Mouse (Mus musculus) c-Kit-positive CD71-negative TER-119-negative erythroid progenitor cells, embryonic 14.5 days (primary cell): ENCODE results near the gene Bcl10.
A peak's percentile ranks its signal among the peaks of the same experiment; 100 is the strongest.
"Not testable (repeated sequence)": the region's sequence is repeated elsewhere in the genome, so short reads cannot be mapped to it uniquely, and the experiment has no call there.

ENCODE experiments used
- DNase-seq: peaks from one replicate; pipeline ENCODE4 v3.0.0-alpha.2; 2013; ENCODE audit warnings: low read depth

Gene Bcl10

GRCm38 (mm10) chr3:145913942-145914341 is 8.7 kb upstream of the Bcl10 start:
- DNase-seq, result not testable (repeated sequence)

GRCm38 (mm10) chr3:145916374-145916773 is 6.2 kb upstream of the Bcl10 start:
- no peak for DNase-seq

DNA sequence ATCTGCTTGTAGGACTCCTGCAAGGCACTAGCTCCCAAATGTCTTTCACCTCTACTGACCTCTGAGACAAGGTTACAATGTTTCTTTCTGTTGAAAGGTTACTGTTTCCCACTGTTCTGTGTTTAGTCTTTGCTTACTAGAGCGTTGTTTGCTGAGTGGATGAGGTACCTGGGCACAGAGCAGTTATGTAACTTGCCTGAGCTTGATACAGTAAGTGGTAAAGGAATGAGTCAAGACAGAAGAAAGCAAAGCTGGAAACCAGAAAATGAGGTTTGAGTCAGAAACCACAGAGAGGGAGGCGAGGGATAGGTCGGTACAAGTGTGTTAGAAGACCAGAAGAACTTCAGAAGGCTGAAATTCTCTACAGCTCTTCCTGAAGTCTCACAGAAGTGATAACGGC is 5.8 kb upstream of the Bcl10 start:
- no peak for DNase-seq

GRCm38 (mm10) chr3:145922971-145923370 is 367 bp downstream of the Bcl10 start:
- no peak for DNase-seq

GRCm38 (mm10) chr3:145923874-145924577 is 1.4 kb downstream of the Bcl10 start:
- DNase-seq, result peak; percentile 99

- no peak for DNase-seq
Observed at GRCm38 (mm10) chr3:145924649-145925337, 2.2 kb downstream of the Bcl10 start.

DNA sequence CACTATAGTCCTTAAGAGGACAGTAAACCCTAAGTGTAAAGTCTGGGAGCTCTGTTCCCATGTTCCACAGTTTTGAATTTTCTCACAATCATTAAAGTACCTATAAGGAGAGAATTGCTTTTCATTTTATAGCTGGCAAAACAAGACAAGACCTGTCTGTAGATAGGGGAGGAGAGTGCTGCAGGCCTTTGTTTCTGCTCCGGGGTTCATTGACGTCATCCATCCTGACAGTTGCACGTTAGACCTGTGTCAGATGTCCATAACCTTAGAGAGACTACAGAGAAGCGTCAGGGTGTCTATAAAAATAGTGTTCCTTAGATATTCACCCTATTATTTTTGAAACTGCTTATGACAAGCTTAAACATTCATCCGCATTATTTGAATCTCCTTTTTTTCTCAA is 2.9 kb downstream of the Bcl10 start:
- DNase-seq, result no peak

DNA sequence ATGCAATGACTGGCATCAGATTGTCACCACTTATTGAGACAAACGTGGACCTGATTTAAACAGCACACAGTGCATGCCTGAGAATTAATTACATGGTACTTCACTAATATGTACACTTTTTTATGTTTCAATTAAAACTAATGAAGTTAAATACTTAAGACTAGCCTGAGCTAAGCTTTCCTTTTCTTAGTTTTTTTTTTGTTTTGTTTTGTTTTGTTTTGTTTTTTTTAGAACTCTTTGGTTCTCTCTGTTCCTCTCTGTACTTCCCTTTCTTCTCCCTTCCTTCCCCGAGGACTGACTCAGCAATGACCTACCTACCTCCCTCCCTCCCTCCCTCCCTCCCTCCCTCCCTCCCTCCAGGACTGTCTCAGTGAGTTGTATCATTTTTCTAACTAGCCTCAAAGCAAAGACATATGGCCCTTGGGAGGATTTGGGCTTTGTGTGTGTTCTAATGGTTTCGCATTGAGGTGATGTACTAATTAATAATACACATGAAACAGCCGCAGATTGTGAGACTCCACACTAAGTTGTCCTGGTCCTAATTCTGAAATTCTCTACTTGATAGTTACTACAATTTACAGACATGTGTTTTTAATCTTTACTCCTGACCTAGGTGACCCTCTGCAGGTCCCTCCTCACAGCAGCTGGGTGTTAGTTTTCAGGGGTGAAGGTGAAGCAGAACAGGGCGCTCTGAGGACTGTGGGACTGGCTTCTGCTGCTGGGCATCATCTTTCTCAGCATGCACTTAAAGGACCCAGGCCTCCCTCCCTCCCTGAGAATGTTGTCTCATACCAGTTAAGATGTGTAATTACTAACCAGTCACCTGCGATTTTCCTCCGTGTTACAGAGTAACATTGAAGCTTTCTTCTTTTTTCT is 7.2 kb downstream of the Bcl10 start:
- DNase-seq, result no peak

GRCm38 (mm10) chr3:145933845-145934244 is 11.2 kb downstream of the Bcl10 start:
- DNase-seq, result no peak

DNA sequence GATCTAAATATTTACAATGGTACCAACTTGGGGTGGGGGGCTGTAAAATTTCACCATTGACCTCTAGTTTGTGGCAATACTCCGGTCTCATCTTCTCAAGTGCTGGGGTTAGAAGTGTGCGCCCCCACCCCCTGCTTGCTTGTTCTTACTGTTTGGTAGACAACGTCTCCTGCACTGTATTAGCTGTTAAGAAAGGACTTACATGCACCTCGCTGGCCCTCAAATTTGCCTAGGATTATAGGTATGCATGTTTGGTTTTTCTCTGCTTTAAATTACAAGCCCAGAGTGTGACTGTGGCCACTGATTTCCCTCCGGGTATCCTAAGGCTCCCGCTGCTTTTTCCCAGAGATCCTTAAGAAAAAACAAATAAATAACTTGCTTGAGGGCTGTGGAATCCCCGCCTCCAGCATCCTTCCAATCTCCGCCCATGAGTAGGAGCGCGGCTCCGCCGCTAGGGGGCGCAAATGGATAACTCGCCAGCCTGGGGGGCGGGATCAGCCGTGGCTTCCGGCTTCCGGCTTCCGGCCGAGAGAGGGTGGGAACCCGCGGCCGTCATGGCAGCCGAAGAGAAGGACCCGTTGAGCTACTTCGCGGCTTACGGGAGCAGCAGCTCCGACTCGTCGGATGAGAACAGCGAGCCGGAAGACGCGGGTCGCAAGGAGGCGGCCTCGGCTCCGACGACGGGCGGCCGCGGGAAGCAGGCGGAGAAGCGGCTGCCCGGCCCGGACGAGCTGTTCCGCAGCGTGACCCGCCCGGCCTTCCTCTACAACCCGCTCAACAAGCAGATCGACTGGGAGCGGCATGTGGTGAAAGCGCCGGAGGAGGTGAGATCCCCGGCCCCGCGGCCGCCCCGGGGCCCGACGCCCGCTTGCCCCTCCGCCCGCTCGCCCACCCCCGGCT is 15.2 kb downstream of the Bcl10 start, which contains the start of gene 2410004B18Rik:
Gene 2410004B18Rik (plus strand): TSS at position 510 of the 900 bp plus-strand sequence.
- DNase-seq, result peak; percentile 88

- no peak for DNase-seq
Observed at GRCm38 (mm10) chr3:145938405-145939349, 16.1 kb downstream of the Bcl10 start.

GRCm38 (mm10) chr3:145939402-145939801 is 16.8 kb downstream of the Bcl10 start:
- DNase-seq, result no peak

- no peak for DNase-seq
Observed at GRCm38 (mm10) chr3:145939971-145940370, 17.4 kb downstream of the Bcl10 start.

- peak; percentile 79 for DNase-seq
Observed at GRCm38 (mm10) chr3:145941971-145942370, 19.4 kb downstream of the Bcl10 start.

- DNase-seq, result no peak
Observed at GRCm38 (mm10) chr3:145944348-145944747, 21.7 kb downstream of the Bcl10 start.

GRCm38 (mm10) chr3:145945904-145946303 is 23.3 kb downstream of the Bcl10 start:
- DNase-seq, result no peak

DNA sequence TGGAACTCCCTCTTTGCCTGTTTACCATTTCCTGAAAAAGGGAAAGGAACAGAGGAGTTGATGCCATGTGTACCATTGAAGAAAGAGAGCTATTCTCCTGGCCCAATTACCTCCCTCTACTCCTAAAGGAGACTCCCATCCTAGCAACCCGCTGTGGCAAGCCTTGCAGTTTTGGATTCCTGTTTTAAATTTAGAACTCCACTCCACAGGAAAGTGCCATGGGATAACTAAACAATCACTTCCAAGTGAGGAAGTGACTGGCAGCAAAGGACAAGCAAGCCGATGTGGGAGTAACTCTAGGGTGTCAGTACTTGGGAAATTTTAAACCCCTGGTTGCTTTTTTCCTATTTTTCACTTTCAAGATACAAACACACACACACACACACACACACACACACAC is 24.1 kb downstream of the Bcl10 start:
- DNase-seq, result no peak

DNA sequence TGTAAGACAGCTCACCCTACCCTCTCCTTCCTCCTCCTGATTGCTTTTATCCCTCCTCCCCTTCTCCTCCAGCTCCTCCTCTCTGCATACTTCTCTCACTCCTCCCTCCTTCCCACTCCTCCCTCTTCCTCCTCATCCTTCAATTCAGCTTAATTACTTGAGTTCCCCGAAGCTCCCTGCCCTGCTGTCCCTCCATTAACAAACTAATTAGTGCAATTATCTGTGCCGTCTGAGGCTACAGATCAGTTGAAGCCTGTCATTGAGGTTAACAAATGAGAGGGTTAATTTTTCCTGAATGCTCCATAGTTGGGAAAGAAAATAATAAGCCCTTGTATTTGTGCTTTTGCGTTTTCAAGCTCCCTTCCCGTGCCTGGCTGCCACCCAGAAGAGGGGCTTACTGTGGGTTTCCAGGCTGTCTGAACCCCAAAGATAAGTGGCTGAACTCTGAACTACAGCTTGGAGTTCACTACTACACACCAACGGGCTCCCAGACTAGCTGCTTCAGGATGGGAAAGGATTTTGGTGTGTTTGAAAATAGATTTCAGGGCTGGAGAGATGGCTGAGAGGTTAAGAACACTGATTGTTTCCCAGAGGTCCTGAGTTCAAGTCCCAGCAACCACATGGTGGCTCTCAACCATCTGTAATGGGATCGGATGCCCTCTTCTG is 25.1 kb downstream of the Bcl10 start:
- no peak for DNase-seq

GRCm38 (mm10) chr3:145950034-145950814 is 27.6 kb downstream of the Bcl10 start:
- no peak for DNase-seq
